Mouse (Mus musculus) left cerebral cortex, postnatal 14 days (tissue): ENCODE data around the gene Rapgef3. TPM values are rescaled to one million over a fixed set of nuclear protein-coding genes. Genes with fewer than 3 reads are reported as not detected.

Source experiments
- DNase-seq, 2 experiments: peaks; one replicate each; pipeline ENCODE4 v3.0.0; 2021 to 2022; ENCODE audit warnings: low spot score in 2 of 2, mixed read lengths in 1 of 2
- intact Hi-C: fragments of 180-260 bp; cut with DNase I; formaldehyde crosslinking; loops from one replicate; pipeline ENCODE4 v1.15.1; 2025
- long read RNA-seq, 2 experiments: library from polyadenylated mRNA; stranded (forward); transcript quantifications; one replicate each; pipeline ENCODE4 v2.0.0; 2021
- total RNA-seq, 2 experiments: library from RNA; stranded (reverse); gene quantifications; 2 replicates each; pipeline ENCODE4 v1.2.3; 2021

Rapgef3 gene
- 10 to 100 TPM; 28.9 to 36.7 TPM for total RNA-seq
- long read RNA-seq, experiment 1, full-length matches to known transcripts = 8 of 22 reads
- long read RNA-seq, experiment 1, partial matches to known transcripts = 2 of 22 reads
- long read RNA-seq, experiment 1, other reads (novel, unspliced or antisense) = 12 of 22 reads
- long read RNA-seq, experiment 2, full-length matches to known transcripts = 12 of 28 reads
- long read RNA-seq, experiment 2, partial matches to known transcripts = 8 of 28 reads
- long read RNA-seq, experiment 2, other reads (novel, unspliced or antisense) = 8 of 28 reads

GRCm38 (mm10) chr15:97767280-97768186, at the start of gene Rapgef3:
Gene Rapgef3 (minus strand): TSS chr15:97767972.
- intact Hi-C loops = no loop called here
- peak; percentile 67 to 72 for DNase-seq

GRCm38 (mm10) chr15:97816199-97816994, 48.6 kb upstream of the Rapgef3 start:
- DNase-seq = no peak
- intact Hi-C loops = no loop called here

- no peak for DNase-seq
- intact Hi-C loops = no loop called here
Measured at GRCm38 (mm10) chr15:97815254-97815653, 47.5 kb upstream of the Rapgef3 start.

GRCm38 (mm10) chr15:97814703-97815102, 46.9 kb upstream of the Rapgef3 start:
- no peak for DNase-seq
- intact Hi-C loops = no loop called here

GRCm38 (mm10) chr15:97813452-97814204, 45.9 kb upstream of the Rapgef3 start:
- DNase-seq = no peak
- intact Hi-C loops = no loop called here

- intact Hi-C loops = no loop called here
- DNase-seq = no peak
Measured at GRCm38 (mm10) chr15:97812875-97813274, 45.1 kb upstream of the Rapgef3 start.

- intact Hi-C loops = no loop called here
Measured at GRCm38 (mm10) chr15:97812126-97812525, 44.4 kb upstream of the Rapgef3 start.

GRCm38 (mm10) chr15:97811307-97811706, 43.5 kb upstream of the Rapgef3 start:
- no peak for DNase-seq
- intact Hi-C loops = no loop called here

More at GRCm38 (mm10) chr15:97812126-97812525, 44.4 kb upstream of the Rapgef3 start:
- peak; percentile 79 to 92 for DNase-seq

GRCm38 (mm10) chr15:97810399-97810798, 42.6 kb upstream of the Rapgef3 start:
- DNase-seq = no peak
- intact Hi-C loops = no loop called here

GRCm38 (mm10) chr15:97809942-97810341, 42.2 kb upstream of the Rapgef3 start:
- intact Hi-C loops = no loop called here
- DNase-seq = peak in 1 of 2 experiments; percentile 44

GRCm38 (mm10) chr15:97809206-97809605, 41.4 kb upstream of the Rapgef3 start:
- no peak for DNase-seq

GRCm38 (mm10) chr15:97808532-97808931, 40.8 kb upstream of the Rapgef3 start:
- intact Hi-C loops = no loop called here
- DNase-seq = no peak

More at GRCm38 (mm10) chr15:97809206-97809605, 41.4 kb upstream of the Rapgef3 start:
- intact Hi-C loops = no loop called here

- intact Hi-C loops = no loop called here
Measured at GRCm38 (mm10) chr15:97807867-97808266, 40.1 kb upstream of the Rapgef3 start.

GRCm38 (mm10) chr15:97802575-97802974, 34.8 kb upstream of the Rapgef3 start:
- no peak for DNase-seq
- intact Hi-C loops = no loop called here

More at GRCm38 (mm10) chr15:97807867-97808266, 40.1 kb upstream of the Rapgef3 start:
- DNase-seq = no peak

- intact Hi-C loops = no loop called here
- DNase-seq = no peak
Measured at GRCm38 (mm10) chr15:97801811-97802210, 34.0 kb upstream of the Rapgef3 start.

GRCm38 (mm10) chr15:97800853-97801252, 33.1 kb upstream of the Rapgef3 start:
- intact Hi-C loops = no loop called here
- DNase-seq = no peak

GRCm38 (mm10) chr15:97799446-97799845, 31.7 kb upstream of the Rapgef3 start:
- DNase-seq = no peak

GRCm38 (mm10) chr15:97798134-97798533, 30.4 kb upstream of the Rapgef3 start:
- DNase-seq = peak in 1 of 2 experiments; percentile 53
- intact Hi-C loops = no loop called here

More at GRCm38 (mm10) chr15:97799446-97799845, 31.7 kb upstream of the Rapgef3 start:
- intact Hi-C loops = no loop called here
